Comparison of ENCODE assay signal across 8 mouse cellular contexts in genomic region chr5:21185764-21186685, GRCm38 (mm10). TPM values are rescaled to one million over a fixed set of nuclear protein-coding genes. Genes with fewer than 3 reads are reported as not detected.
DNase-seq lines count a peak whose midpoint lies in the region; ATAC-seq lines count a peak whose summit lies in the region.

Gene Gsap, plus strand, starts transcription at chr5:21186255.

- peaks cover 23% of the 10 kb centered on the region for H3K4me1 ChIP-seq in hindbrain, embryonic 15.5 days (replicated peaks)

- intact Hi-C loops in left cerebral cortex, postnatal 10 days (cut with DNase I) = loop anchor here (10.0 kb wide), 1 partner anchor 131 kb away; the partner anchor contains the start of gene Ptpn12

- no peaks in the 10 kb centered on the region for H3K27me3 ChIP-seq in hindbrain, embryonic 15.5 days

- peak within 1 kb of the TSS; percentile 53 for H3K4me3 ChIP-seq in hindbrain, embryonic 15.5 days

- no peaks in the 10 kb centered on the region for H3K36me3 ChIP-seq in hindbrain, embryonic 15.5 days

- no peaks in the 10 kb centered on the region for H3K9me3 ChIP-seq in hindbrain, embryonic 15.5 days

- peak within 1 kb of the TSS; percentile 80 for H3K4me2 ChIP-seq in hindbrain, embryonic 15.5 days

- peak within 1 kb of the TSS; percentile 62 for H3K9ac ChIP-seq in hindbrain, embryonic 15.5 days

- ATAC-seq in hindbrain, embryonic 15.5 days (ENCODE audit: low FRiP score, low read depth) = peak; percentile 92
- ATAC-seq in megakaryocyte progenitor cell, adult 5-6 weeks (replicated peaks; ENCODE audit: poor library complexity) = peak; percentile 77

- peak within 1 kb of the TSS; percentile 74 for H3K27ac ChIP-seq in hindbrain, embryonic 15.5 days (replicated peaks)

- DNase-seq in T-cell, adult 2 months (ENCODE audit: low spot score) = peak; percentile 73
- peak; percentile 46 to 54 for DNase-seq in cerebellum, postnatal 14 days
- DNase-seq in gastrocnemius, adult 18-20 months (ENCODE audit: low spot score) = peak; percentile 66
- peak; percentile 16 to 78 for DNase-seq in left cerebral cortex, postnatal 10 days (ENCODE audit: extremely low spot score in 1 of 2, low spot score in 2 of 2)
- DNase-seq in right cerebral cortex, adult 2 months (ENCODE audit: low spot score in 2 of 2) = peak; percentile 30 to 37
- DNase-seq in urinary bladder, postnatal 25 days (ENCODE audit: low spot score) = peak; percentile 44

- WGBS in hindbrain, embryonic 15.5 days = 4% methylated on average over 42 of the region's 43 CpGs

RNA-seq across cellular contexts. Expression of gene Gsap, which starts in this region (rescaled TPM):
- total RNA-seq in gastrocnemius, adult 18-20 months (2021) = 1 to 10 TPM in 1 of 2 experiments, under 1 TPM in 1; 0.74 to 1.1 TPM
- 12.4 and 14.0 TPM in 2 replicates for polyA plus RNA-seq in hindbrain, embryonic 15.5 days (2015; fragmentation: Nextera tagmentation; extraction: Ambion mirVana)
- 1 to 10 TPM; 4.7 to 5.1 TPM for total RNA-seq in left cerebral cortex, postnatal 10 days (2021)
- total RNA-seq in megakaryocyte progenitor cell, adult 5-6 weeks (2015) = 2.1 and 4.4 TPM in 2 replicates
- total RNA-seq in megakaryocyte progenitor cell, adult 5-6 weeks (2017) = 3.8 and 5.6 TPM in 2 replicates

Comparison
In these comparisons a context has a peak if more than half of its experiments do, and no peak if none do; other contexts are left out.
1. Peak in every context shown above with its lines: DNase-seq, ATAC-seq, H3K4me3 ChIP-seq and H3K27ac ChIP-seq.